Mouse (Mus musculus) limb, embryonic 14.5 days (tissue): ENCODE measurements around the gene Brap. TPM values are rescaled to one million over a fixed set of nuclear protein-coding genes. Genes with fewer than 3 reads are reported as not detected.

Experiments
- ATAC-seq: fragments of 200-750 bp; cut with Nextera tagmentation; 2 replicates; pipeline ENCODE4 v1.8.0; 2017; ENCODE audit warnings: low read depth, moderate number of reproducible peaks, moderate TSS enrichment; ENCODE audit not compliant: low FRiP score
- DNase-seq: peaks from one replicate; pipeline ENCODE4 v3.0.0-alpha.2; 2015; ENCODE audit warnings: low spot score
- H3K27ac ChIP-seq: fragments of 300-500 bp; sonication (generic); replicated peaks from 2 replicates; pipeline ENCODE4 v1.5.1; 2014; ENCODE audit warnings: low read depth, mild to moderate bottlenecking, low read length, moderate library complexity, mixed read lengths
- H3K27me3 ChIP-seq: fragments of 300-500 bp; sonication (generic); 2 replicates; pipeline ENCODE4 v1.6.1; 2014; ENCODE audit warnings: low read length, mixed read lengths; ENCODE audit not compliant: control insufficient read depth, insufficient read depth
- H3K36me3 ChIP-seq: fragments of 300-500 bp; sonication (generic); 2 replicates; pipeline ENCODE4 v1.6.1; 2014; ENCODE audit warnings: mild to moderate bottlenecking, low read length, moderate library complexity, mixed read lengths; ENCODE audit not compliant: control insufficient read depth, insufficient read depth
- H3K4me1 ChIP-seq: fragments of 300-500 bp; sonication (generic); 2 replicates; pipeline ENCODE4 v1.6.1; 2014; ENCODE audit warnings: antibody characterized with exemption, low read length, mixed read lengths; ENCODE audit not compliant: control insufficient read depth, insufficient read depth
- H3K4me2 ChIP-seq: fragments of 300-500 bp; sonication (generic); replicated peaks from 2 replicates; pipeline ENCODE4 v1.6.1; 2014; ENCODE audit warnings: low read depth, mild to moderate bottlenecking, low read length, moderate library complexity; ENCODE audit not compliant: severe bottlenecking
- H3K4me3 ChIP-seq: fragments of 300-500 bp; sonication (generic); replicated peaks from 2 replicates; pipeline ENCODE4 v1.5.1; 2014; ENCODE audit warnings: low read length
- H3K9ac ChIP-seq: fragments of 300-500 bp; sonication (generic); 2 replicates; pipeline ENCODE4 v1.6.1; 2014; ENCODE audit warnings: mild to moderate bottlenecking, low read depth, low read length, moderate library complexity; ENCODE audit not compliant: severe bottlenecking
- H3K9me3 ChIP-seq: fragments of 300-500 bp; sonication (generic); 2 replicates; pipeline ENCODE4 v1.6.1; 2016; ENCODE audit warnings: low read length; ENCODE audit not compliant: control insufficient read depth
- POLR2A ChIP-seq: fragments of 200-500 bp; IDR thresholded peaks from 2 replicates; pipeline ENCODE4 v1.8.0; 2012; ENCODE audit warnings: inconsistent platforms, mild to moderate bottlenecking, moderate library complexity, borderline replicate concordance; ENCODE audit not compliant: insufficient read depth, insufficient read length; ENCODE audit errors: extremely low read depth
- WGBS: fragments of 180-500 bp; shearing (Covaris S2); extraction: QIAGEN DNeasy Blood & Tissue Kit; methylation state at CpG from one replicate; pipeline ENCODE4 v1.1.7; 2014; 5-methylcytosine and 5-hydroxymethylcytosine counted together
- polyA plus RNA-seq, 2 experiments: library from polyadenylated mRNA; depleted of rRNA in 1 of 2; stranded (reverse) in 1 of 2; unstranded in 1 of 2; fragments of >200 nt; fragmentation: Nextera tagmentation in 1 of 2; extraction: Ambion mirVana in 1 of 2; gene quantifications; 2 replicates each; pipeline versions ENCODE4 v1.2.1 to v1.2.3; 2012 to 2014

The Brap gene
- polyA plus RNA-seq, 2 experiments = 28.2 to 44.6 TPM

DNA sequence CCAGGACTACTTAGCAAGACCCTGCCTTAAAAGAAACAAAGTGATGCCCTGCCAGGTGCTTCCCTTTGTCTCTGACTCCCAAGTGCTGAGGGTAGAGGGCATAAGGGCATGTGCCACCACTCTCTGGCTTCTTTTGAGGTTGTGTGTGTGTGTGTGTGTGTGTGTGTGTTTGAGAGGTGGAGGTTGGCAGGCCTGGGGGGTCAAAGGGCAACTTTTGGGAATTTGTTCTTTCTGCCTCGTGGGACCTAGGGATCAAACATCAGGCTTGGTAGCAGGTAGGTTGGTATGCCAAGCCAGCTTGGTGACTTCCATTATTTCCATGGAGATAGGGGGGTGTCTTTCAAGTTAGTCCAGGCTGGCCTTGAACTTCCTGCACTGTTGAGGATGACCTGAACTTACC lies 43.0 kb downstream of the Brap start:
- peaks cover 3% of the 10 kb centered on the region; the same call in 1 of the 2 replicates for H3K4me1 ChIP-seq
- 45% methylated on average over 1 of the region's 1 CpGs for WGBS
- H3K9me3 ChIP-seq = no peaks in the 10 kb centered on the region
- no peak overlapping the region for H3K4me2 ChIP-seq
- TF ChIP-seq POLR2A = no peak
- no peak overlapping the region for H3K4me3 ChIP-seq
- no peak overlapping the region for H3K9ac ChIP-seq
- H3K27ac ChIP-seq = no peak overlapping the region
- no peak for DNase-seq
- no peak for ATAC-seq
- H3K36me3 ChIP-seq = no peaks in the 10 kb centered on the region
- H3K27me3 ChIP-seq = no peaks in the 10 kb centered on the region

DNA sequence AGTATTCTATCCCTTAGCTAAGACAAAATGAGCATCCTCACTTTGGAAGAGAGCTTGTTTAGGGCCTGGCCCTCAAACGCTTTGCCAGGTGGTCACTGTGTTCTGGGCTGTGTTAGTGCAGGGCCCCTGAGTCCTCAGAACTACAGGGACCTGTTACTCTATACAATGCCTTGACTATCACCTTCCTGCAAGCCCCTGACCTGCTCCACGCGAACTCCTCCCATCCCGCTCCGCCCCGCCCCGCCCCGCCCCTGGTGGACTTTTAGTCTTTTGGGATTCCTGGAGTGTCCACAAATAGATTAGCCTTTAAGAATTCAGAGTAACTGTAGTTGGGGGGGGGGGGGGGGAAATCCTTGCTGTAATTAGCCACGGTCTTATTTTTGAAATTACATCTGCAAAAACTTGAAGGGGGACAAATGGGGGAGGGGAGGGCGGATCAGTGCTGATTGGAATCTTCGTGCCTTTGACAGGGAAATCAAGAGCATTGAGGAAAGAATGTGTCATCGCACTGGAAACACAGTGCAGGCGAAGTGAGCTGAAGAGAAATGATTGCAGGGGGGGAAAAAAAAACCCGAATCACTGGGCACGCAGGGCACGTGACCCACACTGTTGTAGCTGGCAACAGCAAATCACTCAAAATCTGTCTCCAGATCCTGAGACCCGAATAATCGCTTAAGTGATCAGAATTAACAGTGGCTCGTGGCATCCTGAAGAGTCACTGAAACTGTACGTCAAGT lies 44.3 kb downstream of the Brap start:
- Histone ChIP-seq H3K4me2 (peak overlapping the region; percentile 39), H3K4me1 (peaks cover 3% of the 10 kb centered on the region; the same call in 1 of the 2 replicates), H3K9ac (0 out of 2 replicates have a peak overlapping the region, but pooled peaks have one; percentile 36), H3K27me3 (no peaks in the 10 kb centered on the region), H3K9me3 (no peaks in the 10 kb centered on the region), H3K27ac (no peak overlapping the region), H3K4me3 (peak overlapping the region; percentile 11; the same call in 1 of the 2 replicates), H3K36me3 (no peaks in the 10 kb centered on the region)
- TF ChIP-seq POLR2A = no peak
- 12% methylated on average over 20 of the region's 20 CpGs for WGBS
- ATAC-seq (no peak), DNase-seq (peak; percentile 17)

- TF ChIP-seq POLR2A = no peak
- Histone ChIP-seq H3K4me3 (peak overlapping the region; percentile 94), H3K27ac (no peak overlapping the region), H3K27me3 (no peaks in the 10 kb centered on the region), H3K4me1 (peaks cover 15% of the 10 kb centered on the region; the same call in 1 of the 2 replicates), H3K4me2 (peak overlapping the region; percentile 89), H3K9me3 (no peaks in the 10 kb centered on the region), H3K36me3 (no peaks in the 10 kb centered on the region), H3K9ac (no peak overlapping the region)
- WGBS = 38% methylated on average over 2 of the region's 2 CpGs
- no peak for DNase-seq
- no peak for ATAC-seq
Observed at GRCm38 (mm10) chr5:121710402-121710801, 50.0 kb downstream of the Brap start.

DNA sequence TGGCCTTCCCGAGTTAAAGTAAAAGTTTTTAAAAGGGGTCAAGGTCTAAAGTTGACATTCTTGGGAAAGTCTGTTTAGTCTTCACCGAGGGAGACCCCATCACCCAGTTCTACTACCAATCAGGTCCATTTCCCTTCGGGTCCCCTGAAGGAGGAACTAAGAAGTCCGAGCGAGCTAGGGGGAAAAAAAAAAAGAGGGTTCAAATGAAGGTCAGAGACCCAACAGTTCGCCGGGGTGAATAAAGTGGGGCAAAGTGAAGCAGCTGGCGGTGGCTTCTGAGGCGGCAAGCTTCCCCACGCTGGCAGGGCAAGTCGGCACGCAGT lies 50.4 kb downstream of the Brap start:
- DNase-seq = peak; percentile 60
- H3K4me1 ChIP-seq = peaks cover 15% of the 10 kb centered on the region; the same call in 1 of the 2 replicates
- peak overlapping the region; percentile 96 for H3K27ac ChIP-seq
- TF ChIP-seq POLR2A = no peak
- peak overlapping the region; percentile 93 for H3K9ac ChIP-seq
- H3K4me3 ChIP-seq = peak overlapping the region; percentile 94
- H3K9me3 ChIP-seq = no peaks in the 10 kb centered on the region
- no peaks in the 10 kb centered on the region for H3K36me3 ChIP-seq
- WGBS = under 1% methylated on average over 12 of the region's 12 CpGs
- peak overlapping the region; percentile 89 for H3K4me2 ChIP-seq
- no peaks in the 10 kb centered on the region for H3K27me3 ChIP-seq
- ATAC-seq = peak; percentile 3; the same call in 1 of the 2 replicates

DNA sequence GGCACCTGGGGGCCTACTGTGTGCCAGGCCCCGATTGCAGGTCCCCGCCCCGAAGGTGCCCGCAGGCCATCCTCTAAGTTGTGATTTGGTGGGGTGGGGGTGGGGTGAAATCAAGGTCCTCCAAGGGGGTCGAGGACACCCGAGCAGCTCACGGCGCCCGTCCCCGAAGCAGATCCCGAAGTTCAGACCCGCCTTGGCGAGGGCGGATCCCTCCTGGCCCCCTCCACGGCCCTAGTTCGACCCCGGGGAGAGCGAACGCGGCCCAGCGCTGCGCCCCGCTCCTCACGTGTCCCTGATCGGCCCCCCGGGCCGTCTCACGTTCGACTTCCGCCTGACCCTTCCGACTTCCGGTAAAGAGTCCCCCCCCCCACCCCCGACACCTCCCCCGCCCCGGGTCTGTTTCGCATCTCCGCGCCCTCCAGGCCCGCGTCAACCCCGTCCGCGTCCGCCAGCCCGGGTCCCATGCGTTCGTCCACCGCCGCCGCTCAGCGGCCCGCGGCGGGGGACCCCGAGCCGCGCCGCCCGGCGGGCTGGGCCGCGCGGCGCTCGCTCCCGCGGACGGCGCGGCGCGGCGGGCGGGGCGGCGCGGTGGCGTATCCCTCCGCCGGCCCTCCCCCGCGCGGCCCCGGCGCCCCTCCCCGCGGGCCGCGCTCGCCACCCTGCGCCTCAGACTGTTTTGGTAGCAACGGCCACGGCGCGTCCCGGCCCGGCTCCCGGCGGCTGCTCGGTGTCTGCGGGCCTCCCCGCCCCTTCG lies 51.0 kb downstream of the Brap start, which contains the start of gene Atxn2:
Gene Atxn2 (plus strand): TSS at position 164 of the 754 bp plus-strand sequence.
- Histone ChIP-seq H3K36me3 (no peaks in the 10 kb centered on the region), H3K4me2 (peak within 1 kb of the TSS; percentile 89), H3K9ac (peak within 1 kb of the TSS; percentile 93), H3K4me3 (peak within 1 kb of the TSS; percentile 94), H3K9me3 (no peaks in the 10 kb centered on the region), H3K27ac (peak within 1 kb of the TSS; percentile 96), H3K27me3 (no peaks in the 10 kb centered on the region), H3K4me1 (peaks cover 15% of the 10 kb centered on the region; the same call in 1 of the 2 replicates)
- DNase-seq (peak; percentile 77), ATAC-seq (peak; percentile 86)
- peak; percentile 93; the same call in 1 of the 2 replicates for TF ChIP-seq POLR2A
- WGBS = 0% methylated on average over 8 of the region's 103 CpGs
